Mouse (Mus musculus) heart, embryonic 13.5 days (tissue): ENCODE measurements around the gene Itm2b. TPM values are rescaled to one million over a fixed set of nuclear protein-coding genes. Genes with fewer than 3 reads are reported as not detected.
A peak's percentile ranks its signal among the peaks of the same experiment; 100 is the strongest.

Experiments
- ATAC-seq: fragments of 200-750 bp; cut with Nextera tagmentation; 2 replicates; pipeline ENCODE4 v1.8.0; 2017; ENCODE audit warnings: moderate TSS enrichment; ENCODE audit not compliant: insufficient number of reproducible peaks, low FRiP score, low TSS enrichment; ENCODE audit errors: extremely low read depth
- H3K27ac ChIP-seq: fragments of 300-500 bp; sonication (generic); replicated peaks from 2 replicates; pipeline ENCODE4 v1.5.1; 2015; ENCODE audit warnings: moderate library complexity, mild to moderate bottlenecking, inconsistent platforms
- H3K27me3 ChIP-seq: fragments of 300-500 bp; sonication (generic); replicated peaks from 2 replicates; pipeline ENCODE4 v1.6.1; 2015; ENCODE audit warnings: mild to moderate bottlenecking, inconsistent platforms
- H3K36me3 ChIP-seq: fragments of 300-500 bp; sonication (generic); 2 replicates; pipeline ENCODE4 v1.6.1; 2015; ENCODE audit warnings: mild to moderate bottlenecking, inconsistent platforms
- H3K4me1 ChIP-seq: fragments of 300-500 bp; sonication (generic); 2 replicates; pipeline ENCODE4 v1.6.1; 2015; ENCODE audit warnings: inconsistent platforms
- H3K4me2 ChIP-seq: fragments of 300-500 bp; sonication (generic); 2 replicates; pipeline ENCODE4 v1.6.1; 2015; ENCODE audit warnings: inconsistent platforms, mild to moderate bottlenecking, moderate library complexity
- H3K4me3 ChIP-seq: fragments of 300-500 bp; sonication (generic); 2 replicates; pipeline ENCODE4 v1.5.1; 2015; ENCODE audit warnings: moderate library complexity, mild to moderate bottlenecking, inconsistent platforms
- H3K9ac ChIP-seq: fragments of 300-500 bp; sonication (generic); 2 replicates; pipeline ENCODE4 v1.6.1; 2015; ENCODE audit warnings: inconsistent platforms, mild to moderate bottlenecking, moderate library complexity
- H3K9me3 ChIP-seq: fragments of 300-500 bp; sonication (generic); 2 replicates; pipeline ENCODE4 v1.6.1; 2016; ENCODE audit warnings: inconsistent platforms
- WGBS: fragments of 180-500 bp; shearing (Covaris S2); methylation state at CpG from one replicate; pipeline ENCODE4 v1.1.7; 2015; ENCODE audit warnings: mixed read lengths; 5-methylcytosine and 5-hydroxymethylcytosine counted together
- polyA plus RNA-seq: library from polyadenylated mRNA; unstranded; fragments of >200 nt; fragmentation: Nextera tagmentation; extraction: Ambion mirVana; gene quantifications from 2 replicates; pipeline ENCODE4 v1.2.1, GENCODE M21; 2015

Itm2b gene
- polyA plus RNA-seq, 1 experiment from 2014 or later = 620 TPM

DNA sequence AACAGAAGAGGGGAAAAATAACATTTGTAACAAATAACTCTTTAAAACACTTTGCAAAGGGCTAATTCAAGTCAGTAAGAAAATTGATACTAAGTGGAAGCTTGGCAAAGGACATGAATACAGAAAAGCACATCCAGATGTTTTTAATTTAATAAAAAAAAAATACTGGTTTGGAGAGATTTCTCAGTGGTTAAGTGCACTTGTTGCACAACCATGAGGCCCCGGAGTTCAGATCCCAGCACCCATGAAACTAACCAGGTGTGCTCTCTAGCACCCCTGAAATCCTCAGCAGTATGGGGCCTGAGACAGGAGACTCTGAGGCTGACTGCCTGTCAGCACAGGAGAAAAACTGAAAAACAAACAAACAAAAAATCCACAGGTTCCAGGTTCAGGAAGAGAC, 26.6 kb upstream of the Itm2b start:
- Histone ChIP-seq H3K27ac (no peak overlapping the region), H3K4me2 (no peak overlapping the region), H3K4me3 (no peak overlapping the region), H3K9me3 (no peaks in the 10 kb centered on the region), H3K36me3 (no peaks in the 10 kb centered on the region), H3K9ac (no peak overlapping the region), H3K4me1 (peaks cover 3% of the 10 kb centered on the region), H3K27me3 (no peaks in the 10 kb centered on the region)
- no peak for ATAC-seq
- 71% methylated on average over 1 of the region's 1 CpGs for WGBS

DNA sequence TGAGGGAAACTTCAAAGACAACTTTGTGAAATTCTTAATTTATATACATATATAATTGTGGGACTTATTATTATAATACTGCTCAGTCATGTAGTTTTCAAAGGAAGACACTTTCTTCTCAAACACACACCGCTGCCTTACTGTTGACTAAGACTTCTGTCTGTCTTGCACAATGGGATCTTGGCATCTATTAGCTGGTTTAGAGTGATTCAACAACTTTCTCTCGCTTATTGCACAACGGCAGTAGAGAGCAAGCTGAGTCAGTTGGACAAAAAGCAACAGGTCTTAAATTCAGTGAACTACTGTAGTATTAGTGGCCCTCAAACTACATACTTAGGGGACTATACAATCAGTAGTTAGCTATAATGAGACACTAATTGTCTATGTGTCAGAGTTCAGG, 25.0 kb upstream of the Itm2b start:
- Histone ChIP-seq H3K4me1 (no peaks in the 10 kb centered on the region), H3K4me3 (no peak overlapping the region), H3K4me2 (no peak overlapping the region), H3K27ac (no peak overlapping the region), H3K9me3 (no peaks in the 10 kb centered on the region), H3K27me3 (no peaks in the 10 kb centered on the region), H3K9ac (no peak overlapping the region), H3K36me3 (no peaks in the 10 kb centered on the region)
- ATAC-seq = no peak
- 83% methylated on average over 3 of the region's 3 CpGs for WGBS

DNA sequence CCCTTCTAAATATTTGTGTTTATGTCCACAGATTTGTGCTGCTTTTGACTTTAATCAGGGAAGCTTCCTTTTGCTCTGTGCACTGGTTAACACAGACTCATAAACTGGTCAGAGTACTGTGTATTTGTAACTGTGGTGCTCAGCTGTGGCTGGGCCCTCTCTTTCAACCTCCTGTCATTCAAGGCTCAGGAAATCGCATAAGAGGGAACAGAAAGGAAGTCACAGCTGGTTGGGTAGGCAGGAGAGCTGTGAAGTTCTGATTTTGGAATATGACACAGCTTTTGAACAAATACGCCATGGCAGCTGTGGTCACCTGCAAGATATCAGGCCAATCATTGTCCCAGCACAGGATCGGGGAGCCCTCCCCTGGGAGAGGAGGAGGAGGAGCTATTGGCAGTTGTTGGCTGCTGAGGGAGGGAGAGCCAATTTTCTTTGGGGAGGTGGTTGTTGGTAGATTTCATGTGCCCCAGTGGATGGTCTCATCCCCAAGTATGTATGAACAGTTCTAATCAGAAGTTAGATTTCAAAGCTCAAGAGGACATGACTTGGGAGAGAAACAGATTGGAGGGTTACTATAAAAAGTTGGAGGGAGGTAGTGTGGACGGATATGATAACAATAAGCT, 23.2 kb upstream of the Itm2b start:
- no peaks in the 10 kb centered on the region for H3K27me3 ChIP-seq
- H3K4me3 ChIP-seq = no peak overlapping the region
- H3K27ac ChIP-seq = no peak overlapping the region
- 50% methylated on average over 4 of the region's 4 CpGs for WGBS
- H3K9ac ChIP-seq = no peak overlapping the region
- ATAC-seq = no peak
- H3K9me3 ChIP-seq = no peaks in the 10 kb centered on the region
- no peaks in the 10 kb centered on the region for H3K36me3 ChIP-seq
- no peaks in the 10 kb centered on the region for H3K4me1 ChIP-seq
- H3K4me2 ChIP-seq = no peak overlapping the region

DNA sequence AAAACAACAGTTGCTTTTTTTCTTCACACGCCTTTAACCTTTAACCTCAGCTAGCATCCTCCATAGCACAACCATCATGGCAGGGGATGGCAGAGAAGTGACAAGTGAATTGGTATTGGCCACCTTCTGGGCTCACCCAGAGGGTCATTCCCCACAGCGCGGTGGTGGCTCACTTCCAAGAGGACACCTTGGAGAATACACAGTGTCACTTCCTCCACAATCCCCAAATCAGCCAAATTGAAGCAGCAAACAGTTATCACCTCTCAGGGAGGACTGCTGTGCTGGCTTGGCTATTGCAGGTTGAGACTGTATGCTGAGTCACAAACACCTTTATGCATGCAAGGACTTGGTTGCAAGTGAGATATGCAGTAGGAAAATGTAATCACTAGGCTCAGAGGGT, 18.9 kb upstream of the Itm2b start:
- no peak overlapping the region for H3K4me3 ChIP-seq
- WGBS = 57% methylated on average over 3 of the region's 3 CpGs
- H3K4me2 ChIP-seq = no peak overlapping the region
- no peaks in the 10 kb centered on the region for H3K27me3 ChIP-seq
- no peak for ATAC-seq
- H3K9ac ChIP-seq = no peak overlapping the region
- no peaks in the 10 kb centered on the region for H3K9me3 ChIP-seq
- H3K27ac ChIP-seq = no peak overlapping the region
- peaks cover 26% of the 10 kb centered on the region for H3K4me1 ChIP-seq
- H3K36me3 ChIP-seq = no peaks in the 10 kb centered on the region

DNA sequence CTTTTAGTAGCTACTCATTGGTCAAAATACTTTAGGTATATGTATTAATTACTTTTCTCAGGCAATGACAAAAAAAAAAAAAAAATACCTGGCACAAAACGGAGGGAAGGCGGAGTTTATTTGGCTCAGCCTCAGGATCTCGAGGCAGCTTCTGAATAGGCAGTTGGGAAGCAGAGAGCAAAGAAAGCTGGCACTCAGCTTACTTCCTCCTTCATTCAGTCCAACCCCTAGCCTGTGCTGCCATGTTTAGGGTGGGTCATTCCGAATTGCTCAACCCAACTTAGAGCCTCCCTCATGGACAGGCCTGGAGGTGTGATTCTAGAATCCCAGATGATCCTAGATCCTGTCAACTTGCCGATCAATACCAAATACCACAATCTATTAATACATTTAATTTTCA, 18.3 kb upstream of the Itm2b start:
- peaks cover 31% of the 10 kb centered on the region for H3K4me1 ChIP-seq
- no peak for ATAC-seq
- H3K27me3 ChIP-seq = no peaks in the 10 kb centered on the region
- H3K9me3 ChIP-seq = no peaks in the 10 kb centered on the region
- H3K27ac ChIP-seq = no peak overlapping the region
- no peaks in the 10 kb centered on the region for H3K36me3 ChIP-seq
- H3K4me3 ChIP-seq = no peak overlapping the region
- no peak overlapping the region for H3K9ac ChIP-seq
- 64% methylated on average over 5 of the region's 5 CpGs for WGBS
- H3K4me2 ChIP-seq = no peak overlapping the region

DNA sequence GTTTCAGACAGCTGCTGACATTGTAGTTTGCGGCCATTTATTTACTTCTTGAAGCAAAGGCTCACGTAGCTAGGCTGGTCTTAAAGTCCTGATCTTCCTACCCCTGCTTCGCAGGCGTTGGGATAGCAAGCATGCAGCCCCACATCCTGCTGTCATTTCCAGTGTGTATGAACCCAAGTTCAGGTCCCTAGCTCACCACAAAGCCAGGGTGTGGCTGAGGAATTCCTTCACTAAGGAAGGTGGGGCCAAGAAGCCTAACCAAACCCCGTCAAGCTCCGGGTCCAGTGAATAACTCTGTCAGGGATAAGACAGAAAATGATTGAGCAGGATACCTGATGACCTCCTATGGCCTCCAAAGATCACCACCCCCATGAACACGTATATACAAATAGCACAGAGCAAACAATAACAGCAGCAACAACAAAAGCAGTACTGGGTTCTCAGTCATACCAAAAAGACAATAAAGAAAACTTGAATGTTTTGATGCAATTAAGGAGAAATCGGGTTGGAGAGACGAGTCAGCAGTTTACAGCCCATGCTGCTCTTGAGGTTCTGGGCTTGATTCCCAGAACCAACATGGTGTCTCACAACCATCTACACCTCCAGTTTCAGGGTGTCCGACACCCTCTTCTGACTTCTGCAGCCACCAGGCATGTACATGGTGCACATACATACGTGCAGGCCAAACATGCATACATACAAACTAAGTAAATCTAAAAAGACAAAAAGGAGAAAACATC, 17.4 kb upstream of the Itm2b start:
- Histone ChIP-seq H3K4me2 (no peak overlapping the region), H3K9me3 (no peaks in the 10 kb centered on the region), H3K27ac (no peak overlapping the region), H3K27me3 (no peaks in the 10 kb centered on the region), H3K4me3 (no peak overlapping the region), H3K36me3 (no peaks in the 10 kb centered on the region), H3K4me1 (peaks cover 39% of the 10 kb centered on the region), H3K9ac (no peak overlapping the region)
- no peak for ATAC-seq
- 70% methylated on average over 11 of the region's 11 CpGs for WGBS

DNA sequence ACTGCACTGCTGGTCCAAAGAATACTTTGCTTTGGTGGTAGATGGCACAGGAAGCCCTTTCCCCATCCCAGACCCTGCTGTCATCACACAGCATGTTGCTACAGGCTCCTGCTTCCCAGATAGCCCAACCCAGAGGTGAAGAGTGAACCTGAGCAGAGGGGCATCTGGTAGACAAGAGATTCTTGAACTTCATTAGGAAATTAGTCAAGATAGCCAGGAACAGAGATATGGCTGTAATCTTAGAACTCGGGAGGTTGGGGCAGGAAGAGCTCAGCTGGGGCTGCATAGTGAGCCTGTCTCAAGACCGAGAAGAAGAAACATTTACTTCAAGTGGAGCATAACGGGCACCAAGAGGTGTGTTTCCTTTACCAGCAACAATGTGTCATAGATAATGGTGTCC, 16.3 kb upstream of the Itm2b start:
- Histone ChIP-seq H3K4me1 (peaks cover 39% of the 10 kb centered on the region), H3K27me3 (no peaks in the 10 kb centered on the region), H3K9ac (no peak overlapping the region), H3K27ac (peak overlapping the region; percentile 66), H3K4me3 (no peak overlapping the region), H3K9me3 (no peaks in the 10 kb centered on the region), H3K36me3 (no peaks in the 10 kb centered on the region), H3K4me2 (no peak overlapping the region)
- 14% methylated on average over 3 of the region's 3 CpGs for WGBS
- peak; percentile 31; the same call in 1 of the 2 replicates for ATAC-seq

DNA sequence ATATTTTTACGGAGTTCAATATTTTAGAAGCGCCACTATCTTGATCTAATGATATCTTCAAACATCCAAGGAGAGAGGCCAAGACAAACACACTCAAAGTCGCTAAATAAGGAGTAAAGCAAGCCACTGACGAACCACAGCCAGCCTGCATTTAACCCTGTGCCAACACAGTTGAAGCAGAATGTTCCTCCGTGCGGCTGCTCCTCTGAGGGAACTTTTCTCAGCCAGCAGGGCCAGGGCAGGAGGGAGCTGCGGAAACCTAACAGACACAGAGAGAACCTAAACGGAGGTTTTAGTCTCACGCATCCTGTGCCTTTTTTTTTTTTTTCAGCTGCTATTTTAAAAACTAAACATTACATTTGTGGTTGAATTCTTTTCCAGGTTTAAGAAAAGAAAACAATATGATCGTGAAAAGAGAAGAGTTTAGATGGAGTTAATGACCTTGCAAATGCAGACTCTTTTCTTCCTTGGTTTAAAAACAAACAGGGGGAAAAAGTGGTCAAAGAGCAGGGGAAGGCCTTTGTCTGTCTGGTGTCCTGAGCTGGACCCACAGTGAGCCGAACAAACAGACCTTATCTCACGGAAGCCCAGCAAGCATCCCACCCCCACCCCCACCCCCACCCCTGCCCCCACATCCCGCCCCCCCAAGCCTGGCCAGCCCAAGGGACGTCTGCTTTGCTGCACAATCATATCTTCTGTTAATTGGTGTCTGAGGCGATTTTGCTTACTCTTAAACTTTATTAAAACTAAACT, 15.0 kb upstream of the Itm2b start:
- H3K36me3 ChIP-seq = no peaks in the 10 kb centered on the region
- ATAC-seq = no peak
- 17% methylated on average over 15 of the region's 15 CpGs for WGBS
- peak overlapping the region; percentile 24 for H3K4me2 ChIP-seq
- H3K27me3 ChIP-seq = no peaks in the 10 kb centered on the region
- H3K4me1 ChIP-seq = peaks cover 39% of the 10 kb centered on the region
- H3K9me3 ChIP-seq = no peaks in the 10 kb centered on the region
- H3K4me3 ChIP-seq = no peak overlapping the region
- H3K27ac ChIP-seq = peak overlapping the region; percentile 58; the same call in 1 of the 2 replicates
- H3K9ac ChIP-seq = peak overlapping the region; percentile 37; the same call in 1 of the 2 replicates

DNA sequence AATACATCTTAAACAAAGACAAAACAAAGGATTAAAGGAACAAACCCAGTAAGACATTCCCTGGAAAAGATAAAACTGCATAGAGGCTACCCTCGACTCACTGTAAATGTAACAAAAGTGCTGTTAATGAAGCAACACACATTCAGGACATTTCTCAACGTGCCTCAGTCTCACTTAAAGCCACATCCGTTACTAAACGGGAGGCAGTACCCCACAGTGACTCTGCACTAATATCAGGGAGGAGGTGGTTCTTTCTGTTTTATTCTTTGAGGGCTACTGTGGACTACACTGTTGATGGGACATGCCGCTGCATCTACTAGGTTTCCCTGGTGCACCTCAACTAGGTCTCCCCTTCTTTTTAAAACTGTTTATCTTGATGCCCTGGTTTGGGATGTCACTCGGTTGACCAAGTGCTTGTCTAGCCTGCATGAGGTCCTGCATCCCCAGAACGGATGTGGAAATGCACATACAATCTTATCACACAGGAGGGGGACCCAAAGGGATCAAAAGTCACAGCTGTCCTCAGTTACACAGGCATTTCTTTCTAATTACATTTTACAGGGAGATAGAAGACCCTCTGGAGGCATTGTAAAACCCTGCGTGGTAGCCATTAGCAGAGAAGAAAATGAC, 13.4 kb upstream of the Itm2b start:
- Histone ChIP-seq H3K27me3 (no peaks in the 10 kb centered on the region), H3K9me3 (no peaks in the 10 kb centered on the region), H3K27ac (no peak overlapping the region), H3K4me1 (peaks cover 46% of the 10 kb centered on the region), H3K4me2 (no peak overlapping the region), H3K9ac (no peak overlapping the region), H3K36me3 (no peaks in the 10 kb centered on the region), H3K4me3 (no peak overlapping the region)
- ATAC-seq = no peak
- WGBS = 52% methylated on average over 8 of the region's 8 CpGs

DNA sequence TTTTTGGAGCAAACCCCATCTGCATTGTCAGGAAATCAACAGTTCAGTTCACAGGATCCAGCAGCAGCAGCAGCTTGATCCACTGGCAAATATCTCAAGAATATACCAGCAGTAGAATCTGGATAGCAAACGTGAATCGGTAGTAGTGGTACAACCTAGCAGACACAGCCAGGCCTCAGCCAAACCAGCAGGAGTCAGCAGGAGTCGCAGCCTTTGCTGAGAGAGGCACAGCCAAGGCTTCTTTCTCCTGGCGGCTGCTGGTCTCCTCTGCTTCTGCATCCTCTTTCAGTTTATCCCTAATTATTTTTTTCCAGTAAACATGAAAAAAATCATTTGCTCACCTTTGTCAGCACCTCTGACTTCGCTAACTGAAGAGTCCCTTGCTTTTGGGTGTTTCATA, 10.7 kb upstream of the Itm2b start:
- ATAC-seq = no peak
- no peak overlapping the region for H3K4me3 ChIP-seq
- H3K9me3 ChIP-seq = no peaks in the 10 kb centered on the region
- 57% methylated on average over 5 of the region's 5 CpGs for WGBS
- peaks cover 32% of the 10 kb centered on the region for H3K4me1 ChIP-seq
- peak overlapping the region; percentile 10; the same call in 1 of the 2 replicates for H3K27ac ChIP-seq
- H3K27me3 ChIP-seq = no peaks in the 10 kb centered on the region
- no peak overlapping the region for H3K9ac ChIP-seq
- H3K36me3 ChIP-seq = no peaks in the 10 kb centered on the region
- no peak overlapping the region for H3K4me2 ChIP-seq

DNA sequence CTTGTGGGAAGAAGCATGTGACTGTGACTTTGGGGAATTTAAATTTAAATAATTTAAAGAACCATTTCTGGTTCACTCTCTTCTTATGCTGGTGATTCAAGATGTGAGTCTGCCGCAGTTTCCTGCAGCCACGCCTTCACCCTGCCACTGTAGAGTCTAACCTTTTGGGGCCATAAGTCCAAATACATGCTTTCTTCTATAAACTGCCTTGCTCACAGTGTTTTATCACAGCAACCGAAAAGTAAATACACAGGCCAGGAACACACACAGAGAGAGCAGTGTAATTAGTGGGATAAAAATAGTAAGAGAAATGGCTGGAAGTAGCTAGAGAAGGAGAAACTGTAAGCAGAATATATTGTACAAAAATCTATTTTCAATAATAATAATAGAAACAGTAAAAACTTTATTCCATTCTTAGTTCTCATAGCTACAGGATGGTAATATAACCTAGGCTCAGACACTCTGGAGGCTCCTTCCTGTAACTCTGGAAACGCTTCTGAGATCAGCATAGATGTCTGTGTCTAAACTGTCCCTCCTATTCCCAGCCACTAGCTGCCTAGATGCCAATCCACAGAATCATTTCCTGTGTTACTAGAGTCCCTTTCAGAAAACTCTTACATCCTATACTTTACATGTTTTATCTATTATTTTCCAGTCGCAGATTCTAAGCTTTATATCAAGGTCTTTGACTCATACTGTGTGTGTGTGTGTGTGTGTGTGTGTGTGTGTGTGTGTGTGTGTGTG, 9.3 kb upstream of the Itm2b start:
- Histone ChIP-seq H3K9ac (no peak overlapping the region), H3K4me3 (no peak overlapping the region), H3K36me3 (no peaks in the 10 kb centered on the region), H3K4me1 (peaks cover 21% of the 10 kb centered on the region), H3K9me3 (no peaks in the 10 kb centered on the region), H3K27ac (peak overlapping the region; percentile 69), H3K27me3 (no peaks in the 10 kb centered on the region), H3K4me2 (no peak overlapping the region)
- 49% methylated on average over 5 of the region's 5 CpGs for WGBS
- ATAC-seq = no peak
